Mouse (Mus musculus) MN1 (cell line): Measurements from ENCODE around the gene Zfr.
"Not testable (repeated sequence)": the region's sequence is repeated elsewhere in the genome, so short reads cannot be mapped to it uniquely, and the experiment has no call there.

Source experiments
- DNase-seq: peaks from one replicate; pipeline ENCODE4 v3.0.0-alpha.2; 2016; ENCODE audit warnings: low spot score

The Zfr gene

GRCm38 (mm10) chr15:12194817-12195735 is 77.4 kb downstream of the Zfr start:
- DNase-seq = no peak

- no peak for DNase-seq
Observed at GRCm38 (mm10) chr15:12195966-12196365, 78.3 kb downstream of the Zfr start.

GRCm38 (mm10) chr15:12196410-12197191 is 79.0 kb downstream of the Zfr start:
- peak; percentile 80 for DNase-seq

- DNase-seq = no peak
Observed at GRCm38 (mm10) chr15:12197361-12197760, 79.7 kb downstream of the Zfr start.

- no peak for DNase-seq
Observed at GRCm38 (mm10) chr15:12200021-12200420, 82.4 kb downstream of the Zfr start.

- no peak for DNase-seq
Observed at GRCm38 (mm10) chr15:12201856-12202255, 84.2 kb downstream of the Zfr start.

- no peak for DNase-seq
Observed at GRCm38 (mm10) chr15:12202456-12202855, 84.8 kb downstream of the Zfr start.

GRCm38 (mm10) chr15:12203008-12203407 is 85.4 kb downstream of the Zfr start:
- DNase-seq = not testable (repeated sequence)

GRCm38 (mm10) chr15:12203512-12204318 is 86.1 kb downstream of the Zfr start:
- DNase-seq = peak; percentile 74

GRCm38 (mm10) chr15:12204319-12205159 is 86.9 kb downstream of the Zfr start, which contains the start of gene Mtmr12:
Gene Mtmr12, plus strand, starts transcription at chr15:12205028.
- DNase-seq = peak; percentile 100

- peak; percentile 55 for DNase-seq
Observed at GRCm38 (mm10) chr15:12205160-12205901, 87.7 kb downstream of the Zfr start.

GRCm38 (mm10) chr15:12205902-12206645 is 88.4 kb downstream of the Zfr start:
- no peak for DNase-seq

- DNase-seq = peak; percentile 23
Observed at GRCm38 (mm10) chr15:12206646-12207222, 89.1 kb downstream of the Zfr start.

GRCm38 (mm10) chr15:12207556-12208090 is 90.0 kb downstream of the Zfr start:
- DNase-seq = no peak

GRCm38 (mm10) chr15:12211577-12211976 is 93.9 kb downstream of the Zfr start:
- no peak for DNase-seq

GRCm38 (mm10) chr15:12212266-12212665 is 94.6 kb downstream of the Zfr start:
- DNase-seq = no peak

GRCm38 (mm10) chr15:12214531-12215414 is 97.1 kb downstream of the Zfr start:
- no peak for DNase-seq

GRCm38 (mm10) chr15:12215415-12215718 is 97.7 kb downstream of the Zfr start:
- no peak for DNase-seq
